Mouse (Mus musculus) heart, adult 2 months (tissue): Measurements from ENCODE around the gene Spats2. TPM values are rescaled to one million over a fixed set of nuclear protein-coding genes. Genes with fewer than 3 reads are reported as not detected.

ENCODE experiments used
- DNase-seq, 2 experiments: peaks; one replicate each; pipeline ENCODE4 v3.0.0; 2021
- H3K27ac ChIP-seq: fragments of 200-600 bp; 2 replicates; pipeline ENCODE4 v1.8.1; 2022
- H3K27me3 ChIP-seq: fragments of 200-500 bp; 2 replicates; pipeline ENCODE4 v1.6.1; 2012; ENCODE audit warnings: mild to moderate bottlenecking, low read length, inconsistent platforms, mixed read lengths; ENCODE audit not compliant: control insufficient read depth, insufficient read depth
- H3K36me3 ChIP-seq: fragments of 200-500 bp; 2 replicates; pipeline ENCODE4 v1.6.1; 2012; ENCODE audit warnings: low read length, inconsistent platforms; ENCODE audit not compliant: control insufficient read depth, insufficient read depth
- H3K4me1 ChIP-seq: fragments of 200-500 bp; 2 replicates; pipeline ENCODE4 v1.6.1; 2011; ENCODE audit warnings: low read length; ENCODE audit not compliant: control insufficient read depth, insufficient read depth
- H3K4me3 ChIP-seq: fragments of 200-600 bp; 2 replicates; pipeline ENCODE4 v1.8.1; 2022
- H3K79me2 ChIP-seq: fragments of 200-500 bp; replicated peaks from 2 replicates; pipeline ENCODE4 v1.6.1; 2012; ENCODE audit warnings: mild to moderate bottlenecking, inconsistent platforms, low read length, moderate library complexity, mixed read lengths; ENCODE audit not compliant: control insufficient read depth, insufficient read depth
- H3K9ac ChIP-seq: fragments of 200-500 bp; 2 replicates; pipeline ENCODE4 v1.6.1; 2012; ENCODE audit warnings: low read depth, mild to moderate bottlenecking, control low read depth, inconsistent platforms, low read length, mixed read lengths
- CTCF ChIP-seq: fragments of 200-600 bp; IDR thresholded peaks from 2 replicates; pipeline ENCODE4 v1.8.1; 2022; ENCODE audit warnings: antibody characterized with exemption, mild to moderate bottlenecking, moderate library complexity
- EP300 ChIP-seq: fragments of 200-500 bp; IDR thresholded peaks from 2 replicates; pipeline ENCODE4 v1.6.1; 2011; ENCODE audit warnings: low read depth, low read length, control low read depth; ENCODE audit not compliant: insufficient read depth
- POLR2A ChIP-seq: fragments of 200-500 bp; IDR thresholded peaks from 2 replicates; pipeline ENCODE4 v1.6.1; 2011; ENCODE audit warnings: mild to moderate bottlenecking, low read depth, low read length, control low read depth; ENCODE audit not compliant: insufficient read depth
- WGBS: fragments of 180-500 bp; shearing (Covaris S2); methylation state at CpG from one replicate; pipeline ENCODE4 v1.1.7; 2018; 5-methylcytosine and 5-hydroxymethylcytosine counted together
- intact Hi-C: fragments of 180-260 bp; cut with DNase I; formaldehyde crosslinking; loops from one replicate; pipeline ENCODE4 v1.15.1; 2025
- polyA plus RNA-seq: library from polyadenylated mRNA; depleted of rRNA; stranded (reverse); fragments of >200 nt; gene quantifications from 2 replicates; pipeline ENCODE4 v1.2.3, GENCODE M21; 2012
- total RNA-seq, 2 experiments: library from RNA; stranded (reverse); gene quantifications; 2 replicates each; pipeline ENCODE4 v1.2.3; 2021

The Spats2 gene
- total and polyA plus RNA-seq, 3 experiments: 5.3 to 6.7 (median 6.6) TPM

DNA sequence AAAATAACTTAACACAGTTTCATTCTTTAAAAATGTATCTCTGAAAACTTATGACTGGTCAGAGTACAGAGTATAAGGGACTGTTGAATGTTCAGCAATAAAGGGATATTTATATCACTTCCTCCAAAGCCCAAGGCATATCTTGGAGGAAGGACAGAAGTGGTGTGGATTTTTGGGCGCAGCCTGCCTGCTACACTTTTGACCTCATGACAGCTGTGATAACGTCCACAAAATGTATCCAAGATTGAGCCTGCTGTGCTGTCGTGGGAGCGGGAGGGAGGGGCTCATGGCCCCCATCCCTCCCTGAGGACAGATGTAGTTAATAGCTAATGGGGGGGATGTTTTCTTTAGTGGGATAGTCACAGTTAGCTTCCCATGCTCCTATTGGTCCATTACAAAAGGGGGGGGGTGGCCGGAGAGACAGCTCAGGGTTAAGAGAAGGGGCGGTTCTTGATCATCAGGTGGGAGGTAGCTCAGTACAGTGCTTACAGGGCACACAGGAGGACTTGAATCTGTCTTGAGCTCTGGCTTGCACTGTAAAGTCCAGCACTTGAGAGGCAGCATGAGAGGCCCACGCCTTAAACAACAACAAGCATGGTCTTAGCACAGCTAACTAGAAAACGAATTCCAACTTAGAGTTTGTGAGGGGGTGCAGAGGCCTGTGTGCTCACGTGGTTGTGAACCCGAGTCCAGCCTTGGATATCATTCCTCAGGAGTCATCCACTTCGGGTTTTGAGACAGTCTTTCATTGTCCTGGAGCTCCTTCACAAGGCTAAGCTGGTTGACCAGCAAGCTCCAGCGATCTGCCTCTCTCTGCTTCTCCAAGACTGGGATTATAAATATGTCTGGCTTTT is 38.0 kb downstream of the Spats2 start:
- Histone ChIP-seq H3K9ac (no peak overlapping the region), H3K4me3 (no peak overlapping the region), H3K4me1 (peaks cover 2% of the 10 kb centered on the region), H3K36me3 (no peaks in the 10 kb centered on the region), H3K27me3 (no peaks in the 10 kb centered on the region), H3K79me2 (no peaks in the 10 kb centered on the region; the same call in 1 of the 2 replicates), H3K27ac (no peak overlapping the region)
- no peak for DNase-seq
- TF ChIP-seq POLR2A (no peak), CTCF (no peak), EP300 (no peak)
- intact Hi-C loops: no loop called here
- 40% methylated on average over 12 of the region's 12 CpGs for WGBS

DNA sequence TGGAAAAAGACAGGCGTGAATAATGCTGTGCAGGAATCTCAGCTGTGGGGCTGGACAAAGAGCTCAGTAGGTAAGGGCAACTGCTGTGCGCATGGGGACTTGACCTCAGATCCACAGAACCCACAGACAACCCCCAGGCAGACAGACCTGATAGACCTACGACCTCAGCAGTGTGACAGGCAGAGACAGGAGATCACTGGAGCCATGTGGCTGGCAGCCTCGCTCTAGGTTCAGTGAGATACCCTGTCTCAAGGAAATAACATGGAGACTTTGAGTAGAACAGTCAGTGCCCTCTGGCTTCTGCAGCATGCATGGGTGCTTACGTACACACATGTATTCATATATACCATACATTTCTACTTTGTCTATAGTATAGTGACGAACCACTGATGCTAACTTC is 46.4 kb downstream of the Spats2 start:
- H3K36me3 ChIP-seq: no peaks in the 10 kb centered on the region
- H3K79me2 ChIP-seq: no peaks in the 10 kb centered on the region
- no peak overlapping the region for H3K9ac ChIP-seq
- TF ChIP-seq POLR2A (no peak), CTCF (no peak), EP300 (no peak)
- H3K4me3 ChIP-seq: no peak overlapping the region
- intact Hi-C loops: no loop called here
- no peak for DNase-seq
- no peaks in the 10 kb centered on the region for H3K4me1 ChIP-seq
- WGBS: 91% methylated on average over 6 of the region's 6 CpGs
- no peak overlapping the region for H3K27ac ChIP-seq
- H3K27me3 ChIP-seq: no peaks in the 10 kb centered on the region

DNA sequence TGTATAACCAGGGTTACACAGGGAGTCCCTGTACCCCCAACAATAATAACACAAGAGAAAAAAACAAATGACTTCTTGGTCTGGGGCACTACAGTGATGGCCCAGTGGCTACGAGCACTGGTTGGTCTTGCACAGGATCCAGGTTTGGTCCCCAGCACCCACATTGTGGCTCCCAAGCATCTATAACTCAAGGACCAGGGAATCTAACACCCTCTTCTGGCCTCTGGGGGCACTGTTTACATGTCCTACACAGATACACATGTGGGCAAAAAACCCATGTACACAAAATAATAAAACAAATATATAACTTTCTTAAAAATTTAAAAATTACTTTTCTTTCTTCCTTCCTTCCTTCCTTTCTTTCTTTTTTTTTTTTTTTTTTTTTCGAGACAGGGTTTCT is 53.9 kb downstream of the Spats2 start:
- H3K36me3 ChIP-seq: no peaks in the 10 kb centered on the region
- no peak overlapping the region for H3K4me3 ChIP-seq
- H3K27ac ChIP-seq: no peak overlapping the region
- no peak overlapping the region for H3K9ac ChIP-seq
- no peaks in the 10 kb centered on the region for H3K27me3 ChIP-seq
- H3K79me2 ChIP-seq: no peaks in the 10 kb centered on the region
- DNase-seq: no peak
- TF ChIP-seq CTCF (peak; percentile 26), EP300 (no peak), POLR2A (no peak)
- intact Hi-C loops: no loop called here
- no peaks in the 10 kb centered on the region for H3K4me1 ChIP-seq
- WGBS: 92% methylated on average over 1 of the region's 2 CpGs

DNA sequence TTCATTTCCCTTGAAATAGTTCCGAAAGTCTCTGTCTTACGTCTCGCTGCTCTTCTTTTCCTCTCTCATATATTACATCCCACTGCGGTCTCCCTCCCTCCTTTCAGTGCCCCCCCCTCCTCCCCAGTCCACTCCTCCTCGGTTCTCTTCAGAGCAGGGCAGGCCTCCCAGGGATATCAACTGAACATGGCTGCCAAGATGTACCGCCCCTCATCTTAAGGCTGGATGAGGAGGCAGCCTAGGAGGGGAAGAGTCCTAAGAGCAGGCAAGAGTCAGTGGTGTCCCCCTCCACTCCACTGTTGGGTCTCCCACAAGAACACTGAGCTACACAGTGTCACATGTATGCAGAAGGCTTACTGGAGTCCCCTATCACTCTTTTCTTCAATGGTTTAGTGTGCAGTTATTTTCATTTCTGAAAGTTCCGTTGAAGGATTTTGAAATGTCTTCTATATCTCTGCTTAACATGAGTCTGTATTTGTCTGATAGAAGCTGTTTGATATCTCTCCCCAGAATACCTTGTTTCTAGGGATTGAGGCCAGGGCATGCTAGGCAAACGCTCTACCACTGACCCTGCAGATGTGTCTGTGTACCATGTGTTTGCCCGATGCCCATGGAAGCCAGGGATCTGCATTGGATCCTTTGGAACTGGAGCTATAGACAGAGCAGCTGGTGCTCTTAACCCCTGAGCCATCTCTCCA is 58.6 kb downstream of the Spats2 start:
- H3K4me3 ChIP-seq: no peak overlapping the region
- DNase-seq: no peak
- no peak for TF ChIP-seq POLR2A
- no peak for TF ChIP-seq CTCF
- no peak for TF ChIP-seq EP300
- no peaks in the 10 kb centered on the region for H3K27me3 ChIP-seq
- no peaks in the 10 kb centered on the region for H3K79me2 ChIP-seq
- intact Hi-C loops: no loop called here
- H3K4me1 ChIP-seq: no peaks in the 10 kb centered on the region
- H3K9ac ChIP-seq: no peak overlapping the region
- H3K36me3 ChIP-seq: no peaks in the 10 kb centered on the region
- H3K27ac ChIP-seq: no peak overlapping the region
- 82% methylated on average over 9 of the region's 9 CpGs for WGBS

DNA sequence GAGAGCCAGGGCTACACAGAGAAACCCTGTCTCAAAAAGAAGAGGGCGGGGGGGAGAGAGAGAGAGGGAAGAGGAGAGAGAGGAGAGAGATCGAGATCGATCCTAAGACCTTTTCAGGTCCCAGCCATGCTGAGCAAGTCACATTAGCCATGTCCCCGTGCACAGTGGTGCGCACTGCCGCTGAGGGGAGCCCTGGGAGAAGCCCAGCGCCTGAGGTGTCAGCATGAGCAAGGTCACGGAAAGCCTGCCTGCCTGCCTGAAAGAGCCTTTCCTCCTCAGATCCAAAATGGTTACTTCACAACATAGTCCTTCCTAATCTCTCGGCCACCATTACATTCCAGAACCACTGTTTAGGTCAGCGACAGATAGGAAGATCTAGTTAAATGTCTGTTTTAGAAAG is 68.6 kb downstream of the Spats2 start:
- no peak overlapping the region for H3K4me3 ChIP-seq
- no peak overlapping the region for H3K27ac ChIP-seq
- H3K4me1 ChIP-seq: no peaks in the 10 kb centered on the region
- 88% methylated on average over 10 of the region's 10 CpGs for WGBS
- DNase-seq: no peak
- H3K9ac ChIP-seq: no peak overlapping the region
- no peaks in the 10 kb centered on the region for H3K27me3 ChIP-seq
- H3K36me3 ChIP-seq: no peaks in the 10 kb centered on the region
- intact Hi-C loops: no loop called here
- TF ChIP-seq POLR2A (no peak), EP300 (no peak), CTCF (no peak)
- H3K79me2 ChIP-seq: no peaks in the 10 kb centered on the region

DNA sequence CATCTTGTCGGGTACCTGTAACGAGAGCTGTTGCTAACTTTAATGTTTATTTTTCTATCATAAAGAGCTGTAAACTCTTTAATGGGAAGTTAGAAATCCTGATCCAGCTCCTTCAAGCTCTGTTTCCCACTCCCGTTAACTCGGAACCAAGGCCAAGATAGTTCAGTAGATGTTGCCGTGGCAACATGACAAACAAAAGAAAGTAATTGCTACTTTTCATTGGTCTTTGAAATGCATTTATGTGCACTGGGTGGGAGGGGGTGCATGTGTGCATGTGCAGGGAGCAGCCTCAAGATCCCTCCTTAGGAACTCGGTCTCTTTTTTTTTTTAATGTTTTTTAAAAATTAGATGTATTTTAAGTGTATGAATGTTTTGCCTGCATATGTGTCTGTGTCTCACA is 69.3 kb downstream of the Spats2 start:
- H3K27ac ChIP-seq: no peak overlapping the region
- H3K4me3 ChIP-seq: no peak overlapping the region
- no peaks in the 10 kb centered on the region for H3K79me2 ChIP-seq
- 79% methylated on average over 6 of the region's 6 CpGs for WGBS
- DNase-seq: no peak
- H3K36me3 ChIP-seq: no peaks in the 10 kb centered on the region
- H3K4me1 ChIP-seq: no peaks in the 10 kb centered on the region
- no peak for TF ChIP-seq EP300
- TF ChIP-seq CTCF: no peak
- TF ChIP-seq POLR2A: no peak
- no peaks in the 10 kb centered on the region for H3K27me3 ChIP-seq
- intact Hi-C loops: no loop called here
- H3K9ac ChIP-seq: no peak overlapping the region
